Mouse (Mus musculus) embryo, embryonic 11 days (tissue): ENCODE measurements at regions not wholly inside any gene's neighbourhood (a gene's known extent, or its start where the extent isn't known, plus 50 kb on each side); places are given as distances from the start of the nearest gene placed in this dataset.

Experiments used
- DNase-seq: peaks from one replicate; pipeline ENCODE4 v3.0.0-alpha.2; 2015

DNA sequence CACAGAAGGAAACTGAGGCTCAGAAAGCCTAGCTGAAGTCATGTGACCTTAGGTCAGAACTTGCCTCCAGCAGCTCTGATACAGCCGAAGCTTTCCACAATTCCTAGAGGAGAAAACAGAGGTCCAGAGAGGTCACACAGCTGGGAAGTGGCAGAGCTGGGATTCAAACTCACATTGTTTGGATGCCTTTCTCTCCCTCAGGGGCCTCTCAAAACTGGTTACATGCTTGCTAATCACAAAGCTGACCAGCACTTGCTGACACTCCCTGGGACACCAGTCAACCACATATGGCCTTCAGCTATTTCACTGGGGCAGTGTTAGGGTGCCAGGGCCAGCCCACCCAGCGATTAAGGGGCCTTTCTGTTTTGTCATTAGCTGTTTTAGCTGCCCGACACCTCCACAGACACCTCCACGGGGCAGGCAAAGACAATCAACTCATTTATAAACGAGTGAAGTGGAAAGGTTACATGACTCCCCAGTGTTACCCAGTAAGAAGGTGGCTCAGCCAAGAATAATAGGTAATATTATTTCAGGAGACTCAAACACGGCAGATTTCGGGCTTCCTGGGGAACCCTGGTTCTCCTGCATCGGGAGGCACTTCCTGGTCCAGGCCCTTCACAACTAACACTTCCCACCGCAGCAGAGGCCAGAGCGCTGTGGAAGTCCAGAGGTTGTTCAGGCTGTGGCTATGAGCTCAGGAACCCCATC, 71.4 kb downstream of the 2410131K14Rik start:
- no peak for DNase-seq

DNA sequence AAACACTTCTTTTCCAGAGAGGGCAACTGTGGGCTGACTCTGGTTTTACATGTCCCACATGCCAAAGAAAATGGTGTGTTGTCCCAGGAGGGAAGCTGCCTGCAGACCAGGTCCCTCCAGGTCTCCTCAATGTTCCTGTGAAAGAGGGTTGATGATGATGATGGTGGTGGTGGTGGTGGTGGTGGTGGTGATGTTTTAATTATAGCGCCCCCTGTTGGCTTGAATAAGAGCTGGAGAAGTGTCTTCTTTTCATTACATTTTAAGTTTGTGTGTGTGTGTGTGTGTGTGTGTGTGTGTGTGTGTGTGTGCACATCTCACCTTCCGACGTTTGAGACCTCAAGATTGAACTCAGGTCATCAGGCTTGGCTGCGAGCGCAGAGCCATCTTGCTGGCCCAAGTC, 73.0 kb downstream of the 2410131K14Rik start:
- DNase-seq, result no peak

DNA sequence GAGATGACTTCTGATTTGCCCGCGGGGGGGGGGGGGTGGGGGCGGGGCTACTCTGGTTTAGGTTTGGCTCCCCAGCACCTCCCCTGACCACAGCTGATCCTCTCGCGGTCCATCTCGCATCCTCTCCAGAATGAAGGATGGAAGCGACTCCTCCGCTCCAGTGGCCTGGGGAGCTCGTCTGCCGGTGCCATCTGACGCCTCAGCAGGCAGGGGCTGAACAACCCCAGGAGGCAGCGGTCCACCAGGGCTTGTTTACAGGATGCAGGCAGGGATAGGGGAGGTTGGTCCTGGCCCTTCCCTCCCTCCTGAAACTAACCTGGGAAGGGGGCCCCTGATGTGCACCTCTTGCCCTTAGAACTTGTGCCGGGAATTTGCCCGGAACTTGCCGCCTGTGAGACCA, 73.9 kb downstream of the 2410131K14Rik start:
- DNase-seq, result peak; percentile 36

DNA sequence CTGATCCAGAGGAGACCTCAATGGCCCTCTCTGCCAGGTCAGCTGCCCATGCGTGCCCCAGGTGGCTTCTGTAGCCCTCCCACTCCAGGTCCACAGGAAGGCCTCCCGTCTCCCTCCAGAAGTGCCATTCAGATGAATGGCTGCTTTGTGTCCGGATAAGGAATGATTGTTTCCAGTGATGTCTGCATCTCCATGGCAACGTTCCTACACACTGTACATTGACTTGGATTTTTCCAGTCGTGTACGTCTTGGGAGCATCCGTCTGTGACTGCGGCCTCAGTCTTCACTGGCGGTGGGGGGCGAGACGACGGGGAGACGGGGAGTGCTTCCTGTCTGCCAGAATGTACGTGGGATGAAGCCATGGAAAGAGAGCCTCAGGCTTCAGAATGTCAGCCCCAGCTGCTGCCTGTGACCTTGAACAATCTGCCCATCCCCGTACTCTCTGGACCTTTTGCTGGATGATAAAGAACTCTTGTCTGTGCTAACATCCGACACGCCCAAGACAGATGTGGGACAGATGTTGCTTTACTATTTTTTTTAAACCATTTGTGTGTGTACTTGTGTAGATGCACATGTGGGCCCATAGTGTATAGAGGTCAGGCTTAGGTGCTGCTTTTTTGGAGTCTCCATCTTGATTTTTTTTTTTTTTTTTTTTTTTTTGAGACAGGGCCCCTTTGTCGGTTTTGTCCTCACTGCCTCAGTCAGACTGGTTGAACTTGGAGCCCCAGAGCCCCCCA, 76.9 kb downstream of the 2410131K14Rik start:
- DNase-seq, result peak; percentile 77

DNA sequence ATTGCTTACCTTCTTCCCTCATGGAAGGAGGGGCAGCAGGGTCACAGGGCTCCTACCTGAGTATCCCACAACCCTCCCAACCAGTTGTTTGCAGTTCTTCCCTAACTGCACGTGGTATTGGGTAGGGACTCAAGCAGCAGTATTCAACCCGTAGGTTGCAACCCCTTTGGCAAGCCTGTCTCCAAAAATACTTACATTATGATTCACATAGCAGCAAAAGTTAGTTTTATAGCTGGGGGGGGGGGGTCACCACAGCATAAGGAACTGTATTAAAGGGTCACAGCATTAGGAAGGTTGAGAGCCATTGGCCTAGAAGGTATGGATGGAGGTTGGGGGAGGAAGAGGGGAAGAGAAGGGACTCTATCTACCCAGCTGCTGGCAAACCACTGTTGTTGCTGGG, 78.1 kb downstream of the 2410131K14Rik start:
- DNase-seq, result no peak

DNA sequence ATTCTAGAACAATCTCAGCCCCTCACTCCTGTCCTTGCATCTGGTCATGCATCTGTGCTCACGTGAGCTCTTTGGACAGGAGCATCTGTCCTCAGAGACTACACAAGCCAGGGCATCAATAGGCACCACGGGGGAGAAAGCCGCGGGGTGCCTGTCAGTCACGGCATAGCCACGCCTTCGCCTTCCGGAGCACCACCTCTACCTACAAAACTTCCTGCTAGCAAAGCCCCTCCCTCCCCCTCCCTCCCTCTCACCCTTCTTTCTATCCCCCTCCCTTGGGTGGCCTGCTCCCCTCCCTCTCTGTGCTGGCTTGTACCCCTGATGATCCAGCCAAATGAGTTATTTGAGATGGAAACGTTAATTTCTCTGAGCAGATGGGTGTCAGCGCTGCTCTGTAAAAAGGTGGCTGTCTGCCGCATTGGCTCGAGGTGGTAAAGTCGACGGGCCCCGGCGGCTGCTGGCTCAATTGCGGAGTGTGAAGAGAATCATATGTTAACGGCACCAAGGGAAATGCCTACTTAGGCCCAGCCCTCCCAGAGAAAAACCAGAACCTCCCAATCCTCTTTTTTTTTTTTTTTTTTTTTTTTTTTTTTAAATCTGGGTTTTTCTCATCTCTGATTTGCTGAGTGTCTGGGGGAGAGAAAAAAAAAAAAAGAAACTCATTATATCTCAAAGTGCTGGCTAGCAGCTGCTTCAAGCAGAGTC, 82.0 kb downstream of the 2410131K14Rik start:
- peak; percentile 60 for DNase-seq

DNA sequence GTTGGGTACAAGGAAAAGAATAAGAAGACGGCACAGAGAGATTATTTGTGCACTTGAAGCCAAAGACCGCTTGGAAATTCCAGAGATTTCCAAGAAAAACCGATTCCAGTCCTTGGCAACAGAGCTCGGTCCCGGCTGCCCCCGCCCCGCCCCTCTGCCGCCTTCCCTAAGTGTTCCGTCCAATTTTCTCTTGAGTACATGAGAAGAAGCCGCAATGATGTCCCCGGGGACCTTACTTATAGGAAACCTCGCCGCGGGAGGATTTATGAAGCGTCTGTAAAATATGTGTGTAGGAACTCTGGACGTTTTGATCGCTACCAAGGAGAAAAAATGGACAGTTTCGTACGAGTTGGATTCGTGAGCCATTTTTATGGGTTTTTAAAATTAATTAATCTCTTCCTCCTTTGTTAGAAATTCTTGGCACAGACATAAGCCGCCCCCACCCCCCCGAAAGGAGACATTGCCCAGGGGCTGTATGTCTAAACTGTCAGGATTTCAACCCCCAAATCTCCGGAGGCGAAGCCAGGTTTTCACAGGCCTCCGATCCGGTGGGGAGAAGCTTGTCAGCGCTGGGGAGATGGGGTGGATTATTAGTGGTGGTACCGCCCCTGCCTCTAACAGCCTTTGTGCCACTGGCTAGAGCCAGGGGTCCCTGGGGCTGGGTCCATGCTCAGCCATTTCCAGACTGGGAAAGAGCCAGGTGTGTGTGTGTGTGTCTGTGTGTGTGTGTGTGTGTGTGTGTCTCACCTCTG, 83.1 kb downstream of the 2410131K14Rik start:
- peak; percentile 80 for DNase-seq

DNA sequence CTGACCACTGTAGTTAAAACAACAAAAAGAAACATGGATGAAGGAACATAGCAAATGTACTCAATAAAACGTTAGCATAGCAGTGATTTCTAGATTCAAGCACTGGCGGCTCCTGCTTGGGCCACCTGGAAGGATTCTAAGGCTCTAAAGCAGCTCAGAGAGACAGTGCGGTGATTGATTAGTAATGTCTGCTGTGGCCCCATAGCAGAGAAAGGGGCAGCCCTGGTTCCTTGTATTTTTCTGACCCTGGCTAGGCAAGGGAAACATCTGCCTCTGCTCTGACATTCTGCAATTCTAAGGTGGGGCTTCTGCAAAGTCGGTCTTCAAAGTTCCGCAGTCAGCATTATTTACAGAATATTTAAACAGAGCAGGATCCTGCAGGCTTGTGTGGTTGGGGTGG, 84.1 kb downstream of the 2410131K14Rik start:
- no peak for DNase-seq

DNA sequence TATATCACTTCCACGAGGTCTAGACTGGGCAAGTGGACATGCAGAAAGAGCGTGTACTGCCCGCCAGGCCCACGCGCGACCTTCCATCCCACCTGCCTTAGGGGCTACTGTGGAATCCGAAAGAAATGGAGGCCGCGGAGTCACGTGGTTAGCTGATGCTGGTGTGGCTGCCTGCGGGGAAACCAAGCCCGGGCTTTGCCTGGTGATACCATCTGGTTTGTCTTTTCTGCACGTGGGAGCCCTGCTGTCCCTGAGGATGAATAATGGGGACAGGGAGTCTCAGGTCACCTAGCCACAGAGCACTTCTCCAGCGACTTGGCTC, 86.2 kb downstream of the 2410131K14Rik start:
- no peak for DNase-seq

DNA sequence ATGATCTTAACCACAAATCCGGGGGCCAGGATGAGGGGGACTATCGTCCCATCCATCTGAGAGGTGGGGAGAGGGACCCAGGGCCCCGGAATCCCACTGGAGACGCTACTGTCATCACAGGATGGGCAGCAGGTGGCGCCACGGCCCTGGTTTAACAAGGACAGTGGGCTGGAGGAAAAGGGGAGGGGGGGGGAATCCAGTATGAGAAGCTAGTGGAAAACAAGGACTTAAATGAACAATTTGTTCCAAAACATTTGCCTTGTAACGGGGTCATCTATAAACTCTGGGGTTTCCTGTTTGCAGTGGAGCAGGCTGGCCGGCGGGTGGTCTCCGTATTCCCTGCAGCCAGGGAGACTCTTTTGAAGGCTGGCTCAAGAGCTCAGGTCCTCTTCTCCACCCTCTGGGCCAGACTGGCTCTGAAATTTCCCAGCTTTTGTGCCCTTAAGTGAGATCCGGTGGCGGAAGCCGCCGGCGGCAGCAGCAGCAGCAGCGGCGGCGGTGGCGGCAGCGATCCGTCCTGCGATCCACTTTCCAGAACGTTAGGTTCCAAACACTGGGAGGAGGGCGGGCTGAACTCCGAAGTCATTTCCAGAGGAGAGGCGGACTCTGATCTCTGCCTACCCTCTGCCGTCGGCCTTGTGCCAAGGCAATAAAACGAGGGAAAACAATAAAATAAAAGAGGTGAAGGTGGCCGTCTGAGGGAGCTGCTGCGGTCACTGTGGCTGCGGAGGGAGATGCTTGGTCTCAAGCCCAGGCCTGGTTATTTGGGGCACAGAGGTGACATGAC, 86.8 kb downstream of the 2410131K14Rik start:
- peak; percentile 92 for DNase-seq

DNA sequence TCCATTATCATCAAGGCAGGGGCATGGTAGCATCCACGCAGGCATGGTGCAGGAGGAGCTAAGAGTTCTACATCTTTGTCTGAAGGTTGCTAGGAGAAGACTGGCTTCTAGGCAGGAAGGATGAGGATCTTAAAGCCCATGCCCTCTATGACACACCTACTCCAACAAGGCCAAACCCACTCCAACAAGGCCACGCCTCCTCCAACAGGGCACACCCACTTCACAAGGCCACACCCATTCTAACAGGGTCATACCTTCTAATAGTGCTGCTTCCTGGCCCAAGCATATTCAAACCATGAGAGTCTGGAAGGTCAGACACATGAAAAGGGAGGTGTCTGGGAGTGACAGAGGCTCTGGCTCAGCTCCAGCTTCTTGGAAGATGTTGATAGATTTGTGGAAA, 89.0 kb downstream of the 2410131K14Rik start:
- no peak for DNase-seq

DNA sequence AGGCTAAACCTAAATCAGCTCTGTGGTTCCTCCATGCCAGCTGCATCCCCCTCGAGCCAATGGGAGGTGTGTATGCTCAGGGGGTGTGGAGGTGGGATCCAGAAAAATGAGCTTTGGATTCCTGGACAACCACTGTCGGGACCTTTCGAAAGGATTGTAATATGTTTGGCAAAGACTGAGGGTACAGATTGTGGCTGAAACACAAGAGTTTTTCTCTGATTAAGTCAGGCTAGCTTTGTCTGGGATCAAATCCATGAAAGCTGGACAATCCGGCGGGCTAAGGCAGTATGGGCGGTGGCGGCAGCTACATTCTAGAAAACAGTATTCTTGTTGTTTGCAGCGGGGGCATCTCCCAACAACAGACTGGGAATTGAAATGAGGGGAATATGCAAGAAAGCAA, 93.2 kb downstream of the 2410131K14Rik start:
- DNase-seq, result no peak

DNA sequence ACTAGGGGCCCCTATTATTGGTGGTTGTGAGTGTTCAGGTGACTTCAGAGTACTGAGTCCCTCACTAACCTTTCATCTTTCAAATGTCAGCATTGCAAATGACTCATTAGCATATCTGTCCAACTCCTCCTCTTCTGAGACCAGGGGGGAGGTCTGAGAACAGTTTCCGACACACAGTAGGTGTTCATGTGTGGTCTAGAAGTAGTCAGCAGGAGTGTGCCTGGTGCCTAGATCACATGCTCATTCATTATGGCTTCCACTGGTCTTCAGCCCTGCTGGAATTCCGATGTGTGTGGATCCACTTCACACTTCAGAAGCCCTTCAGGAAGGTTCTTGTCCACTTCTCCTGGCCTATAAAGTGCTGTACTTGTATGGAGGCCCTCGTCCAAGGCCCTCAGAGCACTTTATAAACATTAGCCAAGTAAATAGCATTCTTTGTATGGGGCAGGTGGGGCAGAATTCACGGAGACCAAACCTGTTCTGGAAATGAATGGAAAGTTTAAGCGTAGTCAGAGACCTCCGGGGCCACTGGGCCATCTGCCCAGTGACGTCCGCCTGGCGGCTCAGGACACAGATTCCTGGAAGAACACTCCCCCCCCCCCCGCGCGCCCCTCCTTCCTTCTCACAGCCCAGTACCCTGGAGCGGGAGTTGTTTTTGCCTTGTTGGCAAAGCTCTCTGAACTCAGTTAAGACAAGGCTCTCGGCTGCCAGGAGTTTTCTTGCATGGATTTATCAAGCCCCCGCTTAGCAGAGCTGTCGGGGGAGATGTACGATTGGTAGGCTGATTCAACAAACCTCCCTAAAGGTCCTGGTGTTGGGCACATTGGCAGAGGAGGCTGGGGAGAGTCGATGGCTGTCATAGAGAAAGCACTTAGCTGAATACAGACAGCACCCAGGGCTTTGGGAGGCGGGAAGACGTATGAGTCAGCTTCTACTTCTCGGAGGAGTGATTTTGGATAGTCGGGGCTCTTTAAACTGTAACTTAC, 94.9 kb downstream of the 2410131K14Rik start:
- no peak for DNase-seq

DNA sequence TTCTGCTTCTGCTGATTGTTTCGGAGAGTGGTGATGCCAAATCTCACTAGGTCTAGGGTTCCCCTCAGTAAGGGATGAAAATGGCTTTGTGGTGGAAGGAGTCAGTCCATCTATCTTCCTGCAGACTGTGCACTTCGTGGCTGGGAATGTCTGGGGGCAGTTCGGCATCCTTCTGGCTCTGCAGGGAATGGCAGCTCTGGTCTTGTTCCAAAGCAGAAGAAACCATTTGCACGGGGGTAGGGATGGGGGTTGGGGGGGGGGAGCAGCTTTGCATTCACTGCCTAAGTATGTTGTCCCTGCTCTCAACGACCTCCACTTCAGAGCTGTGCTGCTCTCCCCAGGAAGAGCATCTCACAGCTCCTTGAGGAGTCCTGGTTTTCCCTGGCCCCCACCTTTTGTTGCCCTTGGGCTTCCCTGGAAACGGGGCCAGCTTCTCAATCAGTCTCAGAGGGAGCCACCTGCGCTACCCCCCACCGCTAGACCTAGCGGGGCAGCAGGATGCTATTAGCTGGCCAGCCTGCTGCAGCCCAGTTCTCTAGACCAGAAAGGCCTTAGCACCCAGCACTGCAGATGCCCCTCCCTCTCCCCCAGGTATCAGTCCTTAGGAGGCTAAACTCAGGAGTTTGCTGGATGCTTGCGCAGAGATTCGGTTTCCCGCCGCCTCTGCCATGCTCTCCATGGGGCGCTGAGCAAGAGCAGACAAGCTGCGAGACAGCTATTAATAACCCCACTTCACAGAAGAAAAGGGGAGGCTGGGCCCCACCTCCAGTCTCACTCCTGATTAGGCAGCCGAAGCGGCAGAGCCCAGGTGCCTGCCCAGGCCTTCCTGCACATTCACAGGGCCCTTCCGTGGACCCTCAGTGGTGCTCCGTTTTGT, 98.7 kb downstream of the 2410131K14Rik start:
- DNase-seq, result no peak

DNA sequence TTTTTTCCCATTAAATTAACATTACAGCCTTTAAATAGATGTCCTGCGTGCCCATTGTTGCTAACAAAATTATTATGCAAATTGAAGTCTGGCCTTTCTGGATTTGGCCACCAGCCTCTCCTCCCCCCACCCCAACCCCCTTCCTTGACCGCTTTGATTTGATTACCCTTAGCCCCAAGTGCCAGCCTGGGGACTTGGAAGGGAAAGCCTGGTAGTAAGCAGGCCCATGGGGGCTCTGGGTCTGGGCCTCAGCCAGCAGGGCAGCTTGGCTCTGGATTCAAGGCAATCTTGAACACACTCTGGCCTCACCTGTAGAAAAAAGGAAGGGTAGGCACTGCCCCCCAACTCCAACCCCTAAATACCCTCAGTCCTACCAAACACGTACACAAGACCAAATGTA, 100.2 kb downstream of the 2410131K14Rik start:
- no peak for DNase-seq

DNA sequence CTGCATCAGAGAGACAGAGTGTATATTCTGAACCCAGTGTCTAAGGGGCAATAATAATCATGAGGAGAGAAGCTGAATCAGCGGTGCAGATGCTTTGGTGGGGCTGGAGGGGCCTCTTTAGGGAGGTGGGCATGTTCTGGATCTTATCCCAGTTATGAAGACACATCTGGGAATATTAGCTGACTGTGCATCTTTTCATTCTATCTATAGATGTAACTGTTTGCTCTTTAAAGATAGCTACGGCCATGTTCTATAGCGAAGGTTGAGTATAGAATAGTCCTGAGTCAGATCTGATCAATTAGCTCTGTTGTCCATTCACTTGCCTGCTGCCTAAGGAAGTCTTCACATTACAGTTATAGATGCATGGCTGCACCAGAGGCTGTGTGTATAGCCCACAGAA, 104.0 kb downstream of the 2410131K14Rik start:
- no peak for DNase-seq

DNA sequence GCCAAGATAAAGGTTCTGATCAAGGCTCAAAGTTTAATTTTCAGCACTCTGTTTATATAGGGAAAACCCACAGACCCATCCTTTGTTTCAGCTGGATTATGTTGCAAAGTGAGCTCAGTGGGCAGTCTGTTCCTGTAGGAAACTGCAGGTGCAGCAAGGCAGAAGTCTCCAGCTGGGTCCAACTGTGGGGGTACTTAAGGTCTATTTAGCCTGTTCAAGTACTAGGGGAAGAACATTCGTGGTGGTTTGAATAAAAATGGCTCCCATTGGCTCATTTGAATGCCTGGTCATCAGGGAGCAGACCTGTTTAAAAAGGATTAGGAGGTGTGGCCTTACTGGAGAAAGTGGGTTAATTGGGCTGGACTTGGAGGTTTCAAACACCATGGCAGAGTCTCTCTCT, 106.3 kb downstream of the 2410131K14Rik start:
- no peak for DNase-seq

DNA sequence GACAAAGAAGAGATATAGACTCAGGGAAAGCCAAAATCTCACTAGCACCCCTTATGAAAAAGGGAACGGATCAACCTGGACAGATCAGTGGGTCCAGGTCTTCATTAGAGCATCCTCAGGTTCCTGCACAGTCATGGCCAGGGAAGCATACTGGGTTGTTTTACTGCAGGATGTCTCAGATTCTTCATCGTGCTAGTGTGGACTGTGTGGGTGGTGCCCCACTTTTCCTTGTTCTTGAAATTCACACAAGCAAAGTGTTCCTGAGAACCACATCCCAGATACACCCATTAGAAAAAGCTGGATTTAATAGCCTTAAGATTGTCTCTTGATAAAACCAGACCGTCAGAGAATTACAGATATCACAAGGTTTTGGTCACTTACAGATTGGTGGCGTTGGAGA, 107.1 kb downstream of the 2410131K14Rik start:
- DNase-seq, result no peak

DNA sequence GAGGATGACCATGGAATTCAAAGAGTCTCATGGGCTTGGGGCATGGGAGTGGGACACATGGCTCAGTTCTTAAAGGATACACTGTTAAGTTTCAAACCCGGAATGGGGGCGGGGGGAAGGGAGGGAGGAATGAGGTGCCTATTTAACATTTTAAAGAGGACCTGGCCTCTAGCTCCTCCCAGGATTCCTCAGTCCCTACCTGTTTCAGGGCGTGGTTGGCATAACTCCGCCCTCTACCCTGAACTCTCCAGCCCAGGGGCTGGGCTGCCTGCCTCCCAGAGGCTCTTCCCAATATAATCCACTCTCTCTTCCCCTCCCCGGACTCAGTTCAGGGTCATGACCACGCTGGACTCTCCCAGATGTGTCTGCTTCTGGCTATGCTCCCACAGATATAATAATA, 108.0 kb downstream of the 2410131K14Rik start:
- DNase-seq, result no peak

DNA sequence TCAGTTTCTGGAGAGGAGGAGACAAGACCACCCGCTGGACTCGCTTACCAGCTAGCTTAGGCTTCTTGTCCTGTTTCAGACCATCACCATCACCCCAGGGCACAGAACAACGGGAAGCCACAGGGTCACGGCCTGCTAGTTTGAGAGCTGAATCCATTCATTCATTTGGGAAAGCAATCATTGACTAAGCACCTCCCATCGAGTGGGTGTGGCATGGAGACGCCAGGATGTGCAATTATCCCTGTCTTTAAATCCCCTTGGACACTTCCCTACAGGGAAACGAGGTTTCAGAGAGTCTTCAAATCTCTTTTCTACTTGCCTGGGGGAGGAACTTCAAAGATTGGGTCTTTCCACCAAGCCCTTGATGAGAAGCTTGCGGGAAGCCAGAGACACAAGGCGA, 108.7 kb downstream of the 2410131K14Rik start:
- peak; percentile 62 for DNase-seq
